Mouse (Mus musculus) heart, adult 2 months (tissue): ENCODE data around the gene Il9r. TPM values are rescaled to one million over a fixed set of nuclear protein-coding genes. Genes with fewer than 3 reads are reported as not detected.

Source experiments
- DNase-seq, 2 experiments: peaks; one replicate each; pipeline ENCODE4 v3.0.0; 2021
- H3K27ac ChIP-seq: fragments of 200-600 bp; 2 replicates; pipeline ENCODE4 v1.8.1; 2022
- H3K27me3 ChIP-seq: fragments of 200-500 bp; 2 replicates; pipeline ENCODE4 v1.6.1; 2012; ENCODE audit warnings: mild to moderate bottlenecking, low read length, inconsistent platforms, mixed read lengths; ENCODE audit not compliant: control insufficient read depth, insufficient read depth
- H3K36me3 ChIP-seq: fragments of 200-500 bp; 2 replicates; pipeline ENCODE4 v1.6.1; 2012; ENCODE audit warnings: low read length, inconsistent platforms; ENCODE audit not compliant: control insufficient read depth, insufficient read depth
- H3K4me1 ChIP-seq: fragments of 200-500 bp; 2 replicates; pipeline ENCODE4 v1.6.1; 2011; ENCODE audit warnings: low read length; ENCODE audit not compliant: control insufficient read depth, insufficient read depth
- H3K4me3 ChIP-seq: fragments of 200-600 bp; 2 replicates; pipeline ENCODE4 v1.8.1; 2022
- H3K79me2 ChIP-seq: fragments of 200-500 bp; replicated peaks from 2 replicates; pipeline ENCODE4 v1.6.1; 2012; ENCODE audit warnings: mild to moderate bottlenecking, inconsistent platforms, low read length, moderate library complexity, mixed read lengths; ENCODE audit not compliant: control insufficient read depth, insufficient read depth
- H3K9ac ChIP-seq: fragments of 200-500 bp; 2 replicates; pipeline ENCODE4 v1.6.1; 2012; ENCODE audit warnings: low read depth, mild to moderate bottlenecking, control low read depth, inconsistent platforms, low read length, mixed read lengths
- CTCF ChIP-seq: fragments of 200-600 bp; IDR thresholded peaks from 2 replicates; pipeline ENCODE4 v1.8.1; 2022; ENCODE audit warnings: antibody characterized with exemption, mild to moderate bottlenecking, moderate library complexity
- EP300 ChIP-seq: fragments of 200-500 bp; IDR thresholded peaks from 2 replicates; pipeline ENCODE4 v1.6.1; 2011; ENCODE audit warnings: low read depth, low read length, control low read depth; ENCODE audit not compliant: insufficient read depth
- POLR2A ChIP-seq: fragments of 200-500 bp; IDR thresholded peaks from 2 replicates; pipeline ENCODE4 v1.6.1; 2011; ENCODE audit warnings: mild to moderate bottlenecking, low read depth, low read length, control low read depth; ENCODE audit not compliant: insufficient read depth
- WGBS: fragments of 180-500 bp; shearing (Covaris S2); methylation state at CpG from one replicate; pipeline ENCODE4 v1.1.7; 2018; 5-methylcytosine and 5-hydroxymethylcytosine counted together
- intact Hi-C: fragments of 180-260 bp; cut with DNase I; formaldehyde crosslinking; loops from one replicate; pipeline ENCODE4 v1.15.1; 2025
- polyA plus RNA-seq: library from polyadenylated mRNA; depleted of rRNA; stranded (reverse); fragments of >200 nt; gene quantifications from 2 replicates; pipeline ENCODE4 v1.2.3, GENCODE M21; 2012
- total RNA-seq, 2 experiments: library from RNA; stranded (reverse); gene quantifications; 2 replicates each; pipeline ENCODE4 v1.2.3; 2021

Gene Il9r
- total and polyA plus RNA-seq, 3 experiments = 0.37 TPM; not detected in 2

- no peaks in the 10 kb centered on the region for H3K79me2 ChIP-seq
- no peaks in the 10 kb centered on the region for H3K4me1 ChIP-seq
- 67% methylated on average over 5 of the region's 5 CpGs for WGBS
- no peak overlapping the region for H3K4me3 ChIP-seq
- no peak overlapping the region for H3K9ac ChIP-seq
- intact Hi-C loops = no loop called here
- DNase-seq = no peak
- H3K36me3 ChIP-seq = no peaks in the 10 kb centered on the region
- TF ChIP-seq POLR2A (no peak), EP300 (no peak), CTCF (no peak)
- H3K27me3 ChIP-seq = no peaks in the 10 kb centered on the region
- no peak overlapping the region for H3K27ac ChIP-seq
These were observed 57.3 kb downstream of the Il9r start for GRCm38 (mm10) chr11:32142771-32143170.

- Histone ChIP-seq H3K36me3 (no peaks in the 10 kb centered on the region), H3K27ac (no peak overlapping the region), H3K9ac (no peak overlapping the region), H3K4me1 (no peaks in the 10 kb centered on the region), H3K27me3 (no peaks in the 10 kb centered on the region), H3K4me3 (no peak overlapping the region), H3K79me2 (no peaks in the 10 kb centered on the region)
- intact Hi-C loops = no loop called here
- 78% methylated on average over 15 of the region's 15 CpGs for WGBS
- TF ChIP-seq CTCF (no peak), POLR2A (no peak), EP300 (no peak)
- DNase-seq = no peak
These were observed 58.2 kb downstream of the Il9r start for GRCm38 (mm10) chr11:32141627-32142586.

GRCm38 (mm10) chr11:32141034-32141433 lies 59.0 kb downstream of the Il9r start:
- no peaks in the 10 kb centered on the region for H3K79me2 ChIP-seq
- H3K27me3 ChIP-seq = no peaks in the 10 kb centered on the region
- WGBS = 14% methylated on average over 2 of the region's 2 CpGs
- no peak overlapping the region for H3K27ac ChIP-seq
- H3K4me3 ChIP-seq = no peak overlapping the region
- peak; percentile 40 to 61 for DNase-seq
- intact Hi-C loops = no loop called here
- H3K36me3 ChIP-seq = no peaks in the 10 kb centered on the region
- no peak for TF ChIP-seq EP300
- peak; percentile 81 for TF ChIP-seq CTCF
- TF ChIP-seq POLR2A = no peak
- H3K4me1 ChIP-seq = no peaks in the 10 kb centered on the region
- H3K9ac ChIP-seq = no peak overlapping the region

- no peaks in the 10 kb centered on the region for H3K79me2 ChIP-seq
- DNase-seq = no peak
- 79% methylated on average over 6 of the region's 6 CpGs for WGBS
- no peaks in the 10 kb centered on the region for H3K4me1 ChIP-seq
- H3K4me3 ChIP-seq = no peak overlapping the region
- TF ChIP-seq EP300 = no peak
- no peak for TF ChIP-seq CTCF
- no peak for TF ChIP-seq POLR2A
- H3K36me3 ChIP-seq = no peaks in the 10 kb centered on the region
- H3K27me3 ChIP-seq = no peaks in the 10 kb centered on the region
- no peak overlapping the region for H3K9ac ChIP-seq
- intact Hi-C loops = loop anchor here (10.0 kb wide), 2 partner anchors 135 to 465 kb away; partner anchors contain the start of genes Bod1 and Nsg2
- no peak overlapping the region for H3K27ac ChIP-seq
These were observed 60.5 kb downstream of the Il9r start for GRCm38 (mm10) chr11:32139528-32139961.

- TF ChIP-seq EP300 (no peak), POLR2A (no peak), CTCF (no peak)
- H3K36me3 ChIP-seq = no peaks in the 10 kb centered on the region
- H3K79me2 ChIP-seq = no peaks in the 10 kb centered on the region
- 77% methylated on average over 9 of the region's 9 CpGs for WGBS
- no peaks in the 10 kb centered on the region for H3K4me1 ChIP-seq
- intact Hi-C loops = loop anchor here (10.0 kb wide), 2 partner anchors 134 to 464 kb away; partner anchors contain the start of genes Bod1 and Nsg2
- H3K27ac ChIP-seq = no peak overlapping the region
- no peaks in the 10 kb centered on the region for H3K27me3 ChIP-seq
- no peak for DNase-seq
- H3K4me3 ChIP-seq = no peak overlapping the region
- no peak overlapping the region for H3K9ac ChIP-seq
These were observed 61.5 kb downstream of the Il9r start for GRCm38 (mm10) chr11:32138614-32138964.
